Mouse (Mus musculus): ENCODE data around the gene Wnt5b. TPM values are rescaled to one million over a fixed set of nuclear protein-coding genes. Genes with fewer than 3 reads are reported as not detected.

The Wnt5b gene
- polyA plus RNA-seq (2014; fragmentation: Nextera tagmentation; extraction: Ambion mirVana), result 7.6 and 8.6 TPM in 2 replicates

- no peaks in the 10 kb centered on the region for H3K9me3 ChIP-seq (ENCODE audit: control insufficient read depth, low read length)
- H3K27ac ChIP-seq (replicated peaks in 1 of 2; ENCODE audit: control insufficient read depth in 1 of 2, insufficient read depth in 1 of 2, low read depth in 2 of 2, low read length in 2 of 2), result peak within 1 kb of the TSS in 1 of 2 experiments; percentile 15; a peak in 2 of 4 replicates
- ATAC-seq (ENCODE audit: insufficient number of reproducible peaks, insufficient read depth, low FRiP score, low read depth), result peak; percentile 44
These were observed at the start of gene Wnt5b for GRCm38 (mm10) chr6:119543803-119544517. Gene Wnt5b, minus strand, starts transcription at chr6:119544347.

GRCm38 (mm10) chr6:119590872-119591271 is 46.7 kb upstream of the Wnt5b start:
- ATAC-seq (ENCODE audit: insufficient number of reproducible peaks, insufficient read depth, low FRiP score, low read depth), result no peak
- WGBS, result 92% methylated on average over 2 of the region's 2 CpGs
- H3K4me1 ChIP-seq (ENCODE audit: control insufficient read depth in 2 of 2, insufficient read depth in 2 of 2, low read length in 2 of 2), result peaks cover 15 to 27% of the 10 kb centered on the region in 2 experiments

More at GRCm38 (mm10) chr6:119543803-119544517, at the start of gene Wnt5b:
- WGBS, result under 1% methylated on average over 90 of the region's 120 CpGs
- Histone ChIP-seq H3K27me3 (ENCODE audit: control insufficient read depth, insufficient read depth, low read length) (peaks cover 27% of the 10 kb centered on the region), H3K4me3 (ENCODE audit: control insufficient read depth in 1 of 2, insufficient read depth in 1 of 2, low read depth in 1 of 2, low read length in 2 of 2) (peak within 1 kb of the TSS; percentile 77 to 90), H3K4me2 (ENCODE audit: low read length) (peak within 1 kb of the TSS; percentile 94), H3K4me1 (ENCODE audit: control insufficient read depth in 2 of 2, insufficient read depth in 2 of 2, low read length in 2 of 2) (peaks cover 0 to 4% of the 10 kb centered on the region in 2 experiments; a peak in 2 of 4 replicates), H3K9ac (ENCODE audit: low read length) (peak within 1 kb of the TSS; percentile 81), H3K36me3 (ENCODE audit: control insufficient read depth, insufficient read depth, low read length) (no peaks in the 10 kb centered on the region)

GRCm38 (mm10) chr6:119587897-119588296 is 43.8 kb upstream of the Wnt5b start:
- Histone ChIP-seq H3K9me3 (ENCODE audit: control insufficient read depth, low read length) (no peaks in the 10 kb centered on the region), H3K36me3 (ENCODE audit: control insufficient read depth, insufficient read depth, low read length) (peaks cover under 1% of the 10 kb centered on the region), H3K9ac (ENCODE audit: low read length) (no peak overlapping the region), H3K4me3 (ENCODE audit: control insufficient read depth in 1 of 2, insufficient read depth in 1 of 2, low read depth in 1 of 2, low read length in 2 of 2) (no peak overlapping the region), H3K27me3 (ENCODE audit: control insufficient read depth, insufficient read depth, low read length) (no peaks in the 10 kb centered on the region), H3K27ac (replicated peaks in 1 of 2; ENCODE audit: control insufficient read depth in 1 of 2, insufficient read depth in 1 of 2, low read depth in 2 of 2, low read length in 2 of 2) (no peak overlapping the region), H3K4me1 (ENCODE audit: control insufficient read depth in 2 of 2, insufficient read depth in 2 of 2, low read length in 2 of 2) (peaks cover 26 to 50% of the 10 kb centered on the region in 2 experiments), H3K4me2 (ENCODE audit: low read length) (no peak overlapping the region)
- no peak for ATAC-seq (ENCODE audit: insufficient number of reproducible peaks, insufficient read depth, low FRiP score, low read depth)
- WGBS, result 85% methylated on average over 2 of the region's 2 CpGs

More at GRCm38 (mm10) chr6:119590872-119591271, 46.7 kb upstream of the Wnt5b start:
- Histone ChIP-seq H3K36me3 (ENCODE audit: control insufficient read depth, insufficient read depth, low read length) (peaks cover 8% of the 10 kb centered on the region), H3K4me3 (ENCODE audit: control insufficient read depth in 1 of 2, insufficient read depth in 1 of 2, low read depth in 1 of 2, low read length in 2 of 2) (no peak overlapping the region), H3K4me2 (ENCODE audit: low read length) (no peak overlapping the region), H3K9ac (ENCODE audit: low read length) (no peak overlapping the region), H3K27ac (replicated peaks in 1 of 2; ENCODE audit: control insufficient read depth in 1 of 2, insufficient read depth in 1 of 2, low read depth in 2 of 2, low read length in 2 of 2) (no peak overlapping the region), H3K27me3 (ENCODE audit: control insufficient read depth, insufficient read depth, low read length) (no peaks in the 10 kb centered on the region), H3K9me3 (ENCODE audit: control insufficient read depth, low read length) (no peaks in the 10 kb centered on the region)

GRCm38 (mm10) chr6:119587454-119587853 is 43.3 kb upstream of the Wnt5b start:
- no peak overlapping the region for H3K4me3 ChIP-seq (ENCODE audit: control insufficient read depth in 1 of 2, insufficient read depth in 1 of 2, low read depth in 1 of 2, low read length in 2 of 2)
- H3K27ac ChIP-seq (replicated peaks in 1 of 2; ENCODE audit: control insufficient read depth in 1 of 2, insufficient read depth in 1 of 2, low read depth in 2 of 2, low read length in 2 of 2), result no peak overlapping the region
- H3K27me3 ChIP-seq (ENCODE audit: control insufficient read depth, insufficient read depth, low read length), result no peaks in the 10 kb centered on the region
- no peak for ATAC-seq (ENCODE audit: insufficient number of reproducible peaks, insufficient read depth, low FRiP score, low read depth)
- H3K4me2 ChIP-seq (ENCODE audit: low read length), result no peak overlapping the region
- H3K4me1 ChIP-seq (ENCODE audit: control insufficient read depth in 2 of 2, insufficient read depth in 2 of 2, low read length in 2 of 2), result peaks cover 26 to 50% of the 10 kb centered on the region in 2 experiments
- H3K36me3 ChIP-seq (ENCODE audit: control insufficient read depth, insufficient read depth, low read length), result no peaks in the 10 kb centered on the region; the same call in 1 of the 2 replicates
- H3K9ac ChIP-seq (ENCODE audit: low read length), result no peak overlapping the region
- no peaks in the 10 kb centered on the region for H3K9me3 ChIP-seq (ENCODE audit: control insufficient read depth, low read length)

GRCm38 (mm10) chr6:119585652-119586375 is 41.7 kb upstream of the Wnt5b start:
- H3K27me3 ChIP-seq (ENCODE audit: control insufficient read depth, insufficient read depth, low read length), result no peaks in the 10 kb centered on the region
- H3K4me1 ChIP-seq (ENCODE audit: control insufficient read depth in 2 of 2, insufficient read depth in 2 of 2, low read length in 2 of 2), result peaks cover 25 to 49% of the 10 kb centered on the region in 2 experiments
- peak overlapping the region; percentile 33 to 61 for H3K27ac ChIP-seq (replicated peaks in 1 of 2; ENCODE audit: control insufficient read depth in 1 of 2, insufficient read depth in 1 of 2, low read depth in 2 of 2, low read length in 2 of 2)
- peak overlapping the region; percentile 4; the same call in 1 of the 2 replicates for H3K9ac ChIP-seq (ENCODE audit: low read length)
- no peaks in the 10 kb centered on the region for H3K9me3 ChIP-seq (ENCODE audit: control insufficient read depth, low read length)
- WGBS, result 65% methylated on average over 5 of the region's 5 CpGs
- no peak; the same call in 1 of the 2 replicates for ATAC-seq (ENCODE audit: insufficient number of reproducible peaks, insufficient read depth, low FRiP score, low read depth)
- no peaks in the 10 kb centered on the region; the same call in 1 of the 2 replicates for H3K36me3 ChIP-seq (ENCODE audit: control insufficient read depth, insufficient read depth, low read length)
- no peak overlapping the region for H3K4me3 ChIP-seq (ENCODE audit: control insufficient read depth in 1 of 2, insufficient read depth in 1 of 2, low read depth in 1 of 2, low read length in 2 of 2)
- no peak overlapping the region for H3K4me2 ChIP-seq (ENCODE audit: low read length)

GRCm38 (mm10) chr6:119584061-119584460 is 39.9 kb upstream of the Wnt5b start:
- H3K27ac ChIP-seq (replicated peaks in 1 of 2; ENCODE audit: control insufficient read depth in 1 of 2, insufficient read depth in 1 of 2, low read depth in 2 of 2, low read length in 2 of 2), result no peak overlapping the region
- peaks cover 20 to 31% of the 10 kb centered on the region in 2 experiments for H3K4me1 ChIP-seq (ENCODE audit: control insufficient read depth in 2 of 2, insufficient read depth in 2 of 2, low read length in 2 of 2)
- H3K9me3 ChIP-seq (ENCODE audit: control insufficient read depth, low read length), result no peaks in the 10 kb centered on the region
- ATAC-seq (ENCODE audit: insufficient number of reproducible peaks, insufficient read depth, low FRiP score, low read depth), result no peak
- WGBS, result 72% methylated on average over 1 of the region's 1 CpGs
- H3K36me3 ChIP-seq (ENCODE audit: control insufficient read depth, insufficient read depth, low read length), result no peaks in the 10 kb centered on the region
- no peak overlapping the region for H3K4me3 ChIP-seq (ENCODE audit: control insufficient read depth in 1 of 2, insufficient read depth in 1 of 2, low read depth in 1 of 2, low read length in 2 of 2)
- H3K9ac ChIP-seq (ENCODE audit: low read length), result no peak overlapping the region
- no peaks in the 10 kb centered on the region for H3K27me3 ChIP-seq (ENCODE audit: control insufficient read depth, insufficient read depth, low read length)
- H3K4me2 ChIP-seq (ENCODE audit: low read length), result no peak overlapping the region

GRCm38 (mm10) chr6:119583165-119583564 is 39.0 kb upstream of the Wnt5b start:
- ATAC-seq (ENCODE audit: insufficient number of reproducible peaks, insufficient read depth, low FRiP score, low read depth), result no peak
- Histone ChIP-seq H3K4me2 (ENCODE audit: low read length) (no peak overlapping the region), H3K27me3 (ENCODE audit: control insufficient read depth, insufficient read depth, low read length) (no peaks in the 10 kb centered on the region), H3K36me3 (ENCODE audit: control insufficient read depth, insufficient read depth, low read length) (no peaks in the 10 kb centered on the region), H3K9ac (ENCODE audit: low read length) (no peak overlapping the region), H3K27ac (replicated peaks in 1 of 2; ENCODE audit: control insufficient read depth in 1 of 2, insufficient read depth in 1 of 2, low read depth in 2 of 2, low read length in 2 of 2) (no peak overlapping the region), H3K9me3 (ENCODE audit: control insufficient read depth, low read length) (no peaks in the 10 kb centered on the region), H3K4me3 (ENCODE audit: control insufficient read depth in 1 of 2, insufficient read depth in 1 of 2, low read depth in 1 of 2, low read length in 2 of 2) (no peak overlapping the region), H3K4me1 (ENCODE audit: control insufficient read depth in 2 of 2, insufficient read depth in 2 of 2, low read length in 2 of 2) (peaks cover 20 to 28% of the 10 kb centered on the region in 2 experiments)
- 81% methylated on average over 5 of the region's 5 CpGs for WGBS
